Mouse (Mus musculus) midbrain, embryonic 10.5 days (tissue): ENCODE results near the gene Hmcn1. TPM values are rescaled to one million over a fixed set of nuclear protein-coding genes. Genes with fewer than 3 reads are reported as not detected.

ENCODE experiments used
- DNase-seq: peaks from one replicate; pipeline ENCODE4 v3.0.0-alpha.2; 2017; ENCODE audit warnings: low spot score
- H3K27ac ChIP-seq: fragments of 300-500 bp; sonication (generic); replicated peaks from 2 replicates; pipeline ENCODE4 v1.5.1; 2016; ENCODE audit warnings: mild to moderate bottlenecking
- H3K27me3 ChIP-seq: fragments of 300-500 bp; sonication (generic); 2 replicates; pipeline ENCODE4 v1.6.1; 2016; ENCODE audit warnings: low read depth, mild to moderate bottlenecking; ENCODE audit not compliant: poor library complexity, severe bottlenecking
- H3K36me3 ChIP-seq: fragments of 300-500 bp; sonication (generic); 2 replicates; pipeline ENCODE4 v1.6.1; 2016; ENCODE audit warnings: mild to moderate bottlenecking, moderate library complexity
- H3K4me1 ChIP-seq: fragments of 300-500 bp; sonication (generic); 2 replicates; pipeline ENCODE4 v1.6.1; 2016
- H3K4me3 ChIP-seq: fragments of 300-500 bp; sonication (generic); 2 replicates; pipeline ENCODE4 v1.5.1; 2016; ENCODE audit warnings: mild to moderate bottlenecking, moderate library complexity
- H3K9me3 ChIP-seq: fragments of 300-500 bp; sonication (generic); replicated peaks from 2 replicates; pipeline ENCODE4 v1.6.1; 2016; ENCODE audit warnings: mild to moderate bottlenecking
- WGBS: fragments of 180-500 bp; shearing (Covaris S2); methylation state at CpG from one replicate; pipeline ENCODE4 v1.1.7; 2016; 5-methylcytosine and 5-hydroxymethylcytosine counted together
- polyA plus RNA-seq: library from polyadenylated mRNA; unstranded; fragments of >200 nt; fragmentation: Nextera tagmentation; extraction: Ambion mirVana; gene quantifications from 2 replicates; pipeline ENCODE4 v1.2.1, GENCODE M21; 2016

Hmcn1 gene
- 4.8 and 5.8 TPM in 2 replicates for polyA plus RNA-seq

GRCm38 (mm10) chr1:150993162-150994064, at the start of gene Hmcn1:
TSS of gene Hmcn1 (minus strand) at chr1:150993435.
- WGBS, result under 1% methylated on average over 34 of the region's 38 CpGs

GRCm38 (mm10) chr1:151040945-151041649, 47.9 kb upstream of the Hmcn1 start:
- Histone ChIP-seq H3K27ac (no peak overlapping the region), H3K27me3 (peaks cover 17% of the 10 kb centered on the region; the same call in 1 of the 2 replicates), H3K9me3 (no peaks in the 10 kb centered on the region), H3K4me1 (peaks cover 28% of the 10 kb centered on the region), H3K4me3 (no peak overlapping the region), H3K36me3 (no peaks in the 10 kb centered on the region)
- no peak for DNase-seq
- 55% methylated on average over 18 of the region's 18 CpGs for WGBS

More at GRCm38 (mm10) chr1:150993162-150994064, at the start of gene Hmcn1:
- H3K36me3 ChIP-seq, result no peaks in the 10 kb centered on the region
- peaks cover 27% of the 10 kb centered on the region for H3K4me1 ChIP-seq
- H3K9me3 ChIP-seq, result no peaks in the 10 kb centered on the region
- peaks cover 16% of the 10 kb centered on the region for H3K27me3 ChIP-seq
- peak; percentile 87 for DNase-seq
- H3K4me3 ChIP-seq, result peak within 1 kb of the TSS; percentile 70
- peak within 1 kb of the TSS; percentile 90 for H3K27ac ChIP-seq

- no peak overlapping the region for H3K27ac ChIP-seq
- H3K4me1 ChIP-seq, result peaks cover 23% of the 10 kb centered on the region
- no peaks in the 10 kb centered on the region for H3K36me3 ChIP-seq
- WGBS, result 78% methylated on average over 7 of the region's 7 CpGs
- no peak for DNase-seq
- H3K27me3 ChIP-seq, result peaks cover 17% of the 10 kb centered on the region; the same call in 1 of the 2 replicates
- no peaks in the 10 kb centered on the region for H3K9me3 ChIP-seq
- no peak overlapping the region for H3K4me3 ChIP-seq
These were observed 47.1 kb upstream of the Hmcn1 start for GRCm38 (mm10) chr1:151040290-151040689.

- Histone ChIP-seq H3K27me3 (peaks cover 9% of the 10 kb centered on the region; the same call in 1 of the 2 replicates), H3K4me1 (peaks cover 23% of the 10 kb centered on the region), H3K27ac (no peak overlapping the region), H3K36me3 (no peaks in the 10 kb centered on the region), H3K4me3 (no peak overlapping the region), H3K9me3 (no peaks in the 10 kb centered on the region)
- DNase-seq, result no peak
- 76% methylated on average over 4 of the region's 4 CpGs for WGBS
These were observed 46.0 kb upstream of the Hmcn1 start for GRCm38 (mm10) chr1:151039189-151039588.

- Histone ChIP-seq H3K9me3 (no peaks in the 10 kb centered on the region), H3K4me1 (peaks cover 23% of the 10 kb centered on the region), H3K27me3 (peaks cover 8% of the 10 kb centered on the region; the same call in 1 of the 2 replicates), H3K27ac (no peak overlapping the region), H3K4me3 (no peak overlapping the region), H3K36me3 (no peaks in the 10 kb centered on the region)
- WGBS, result 44% methylated on average over 8 of the region's 8 CpGs
- DNase-seq, result no peak
These were observed 45.3 kb upstream of the Hmcn1 start for GRCm38 (mm10) chr1:151038566-151038965.

- H3K27ac ChIP-seq, result no peak overlapping the region
- peaks cover 23% of the 10 kb centered on the region for H3K4me1 ChIP-seq
- H3K36me3 ChIP-seq, result no peaks in the 10 kb centered on the region
- no peaks in the 10 kb centered on the region; the same call in 1 of the 2 replicates for H3K27me3 ChIP-seq
- no peak overlapping the region for H3K4me3 ChIP-seq
- WGBS, result 87% methylated on average over 15 of the region's 15 CpGs
- H3K9me3 ChIP-seq, result no peaks in the 10 kb centered on the region
- no peak for DNase-seq
These were observed 43.3 kb upstream of the Hmcn1 start for GRCm38 (mm10) chr1:151036405-151036985.

- H3K4me3 ChIP-seq, result no peak overlapping the region
- no peaks in the 10 kb centered on the region for H3K36me3 ChIP-seq
- H3K27ac ChIP-seq, result no peak overlapping the region
- DNase-seq, result no peak
- no peaks in the 10 kb centered on the region; the same call in 1 of the 2 replicates for H3K27me3 ChIP-seq
- WGBS, result 80% methylated on average over 3 of the region's 3 CpGs
- H3K4me1 ChIP-seq, result peaks cover 16% of the 10 kb centered on the region
- no peaks in the 10 kb centered on the region for H3K9me3 ChIP-seq
These were observed 42.5 kb upstream of the Hmcn1 start for GRCm38 (mm10) chr1:151035766-151036165.

GRCm38 (mm10) chr1:151034993-151035592, 41.9 kb upstream of the Hmcn1 start:
- H3K27me3 ChIP-seq, result no peaks in the 10 kb centered on the region; the same call in 1 of the 2 replicates
- peaks cover 11% of the 10 kb centered on the region for H3K4me1 ChIP-seq
- no peak overlapping the region for H3K27ac ChIP-seq
- 5% methylated on average over 5 of the region's 5 CpGs for WGBS
- H3K9me3 ChIP-seq, result no peaks in the 10 kb centered on the region
- no peak overlapping the region for H3K4me3 ChIP-seq
- no peaks in the 10 kb centered on the region for H3K36me3 ChIP-seq
- DNase-seq, result peak; percentile 58

- Histone ChIP-seq H3K27me3 (no peaks in the 10 kb centered on the region; the same call in 1 of the 2 replicates), H3K27ac (no peak overlapping the region), H3K4me3 (no peak overlapping the region), H3K4me1 (no peaks in the 10 kb centered on the region; the same call in 1 of the 2 replicates), H3K36me3 (no peaks in the 10 kb centered on the region), H3K9me3 (no peaks in the 10 kb centered on the region)
- DNase-seq, result no peak
These were observed 40.1 kb upstream of the Hmcn1 start for GRCm38 (mm10) chr1:151033291-151033690.

GRCm38 (mm10) chr1:151031581-151031980, 38.3 kb upstream of the Hmcn1 start:
- H3K36me3 ChIP-seq, result no peaks in the 10 kb centered on the region
- H3K4me3 ChIP-seq, result no peak overlapping the region

GRCm38 (mm10) chr1:151031086-151031485, 37.9 kb upstream of the Hmcn1 start:
- 78% methylated on average over 8 of the region's 8 CpGs for WGBS
- Histone ChIP-seq H3K4me3 (no peak overlapping the region), H3K27me3 (no peaks in the 10 kb centered on the region; the same call in 1 of the 2 replicates), H3K4me1 (no peaks in the 10 kb centered on the region), H3K36me3 (no peaks in the 10 kb centered on the region), H3K9me3 (no peaks in the 10 kb centered on the region), H3K27ac (no peak overlapping the region)
- DNase-seq, result no peak

More at GRCm38 (mm10) chr1:151031581-151031980, 38.3 kb upstream of the Hmcn1 start:
- Histone ChIP-seq H3K27ac (no peak overlapping the region), H3K4me1 (no peaks in the 10 kb centered on the region), H3K27me3 (no peaks in the 10 kb centered on the region; the same call in 1 of the 2 replicates), H3K9me3 (no peaks in the 10 kb centered on the region)
- WGBS, result 90% methylated on average over 10 of the region's 10 CpGs
- no peak for DNase-seq
